Comparison of ENCODE assay signal across 16 mouse cellular contexts in genomic region chr15:99884038-99884437, GRCm38 (mm10).
"Had no signal": no experiment of that assay in that cellular context is flagged by ENCODE, and none has a peak within 500 bp of the region (broad histone marks: within the 10 kb centered on the region; RNA-seq: fewer than 3 reads in every experiment).

No protein-coding gene starts in this region.

- H3K4me1 ChIP-seq: neural tube, embryonic 13.5 days; neural tube, embryonic 15.5 days; stomach, embryonic 15.5 days had no signal

- DNase-seq: retina, postnatal 1 day; right cerebral cortex, adult 18-20 months; right cerebral cortex, postnatal 14 days; right cerebral cortex, postnatal 25 days; right cerebral cortex, postnatal 4 days; spleen, adult 18-20 months; thymus, adult 18-20 months; thymus, adult 2 months; thymus, postnatal 14 days; thymus, postnatal 25 days; thymus, postnatal 36 days; thymus, postnatal 4 days had no signal

- H3K36me3 ChIP-seq: neural tube, embryonic 13.5 days; neural tube, embryonic 15.5 days; stomach, embryonic 15.5 days had no signal

- H3K4me3 ChIP-seq: neural tube, embryonic 13.5 days; neural tube, embryonic 15.5 days; stomach, embryonic 15.5 days had no signal

- H3K9me3 ChIP-seq: neural tube, embryonic 13.5 days; neural tube, embryonic 15.5 days; stomach, embryonic 15.5 days had no signal

- H3K27ac ChIP-seq: neural tube, embryonic 13.5 days; neural tube, embryonic 15.5 days; stomach, embryonic 15.5 days; stomach, postnatal 0 days had no signal

- H3K4me2 ChIP-seq: neural tube, embryonic 13.5 days; neural tube, embryonic 15.5 days; stomach, embryonic 15.5 days had no signal

- H3K9ac ChIP-seq: neural tube, embryonic 13.5 days; neural tube, embryonic 15.5 days; stomach, embryonic 15.5 days had no signal

- H3K27me3 ChIP-seq: neural tube, embryonic 13.5 days; neural tube, embryonic 15.5 days; stomach, embryonic 15.5 days had no signal
